Mouse (Mus musculus) right cerebral cortex, postnatal 4 days (tissue): Measurements from ENCODE around the gene Odf3.
"Not testable (repeated sequence)": the region's sequence is repeated elsewhere in the genome, so short reads cannot be mapped to it uniquely, and the experiment has no call there.

Experiments
- DNase-seq: peaks from one replicate; pipeline ENCODE4 v3.0.0-alpha.2; 2022

The Odf3 gene

GRCm38 (mm10) chr7:140881696-140882468, 34.3 kb downstream of the Odf3 start, which contains the start of the genes Psmd13 and Sirt3:
Gene Psmd13 (plus strand): TSS chr7:140881968.
Gene Sirt3 (minus strand): TSS chr7:140882309.
- DNase-seq = peak; percentile 93

- DNase-seq = no peak
Observed at GRCm38 (mm10) chr7:140882469-140882803, 34.8 kb downstream of the Odf3 start.

GRCm38 (mm10) chr7:140890636-140891035, 43.0 kb downstream of the Odf3 start:
- not testable (repeated sequence) for DNase-seq

GRCm38 (mm10) chr7:140894031-140894430, 46.4 kb downstream of the Odf3 start:
- no peak for DNase-seq

GRCm38 (mm10) chr7:140894611-140895010, 47.0 kb downstream of the Odf3 start:
- DNase-seq = no peak

- no peak for DNase-seq
Observed at GRCm38 (mm10) chr7:140897863-140898262, 50.3 kb downstream of the Odf3 start.

- DNase-seq = no peak
Observed at GRCm38 (mm10) chr7:140899121-140899520, 51.5 kb downstream of the Odf3 start.

GRCm38 (mm10) chr7:140900220-140900619, 52.6 kb downstream of the Odf3 start, which contains the start of gene Cox8b:
Gene Cox8b (minus strand): TSS chr7:140900446.
- DNase-seq = no peak
